Mouse (Mus musculus): ENCODE measurements around the gene Gjc2. TPM values are rescaled to one million over a fixed set of nuclear protein-coding genes. Genes with fewer than 3 reads are reported as not detected.

Gene Gjc2
- polyA plus RNA-seq, 1 experiment = 3.4 TPM

- peak; percentile 85 to 90 for DNase-seq (ENCODE audit: low read depth in 1 of 2, low spot score in 2 of 2)
- no peaks in the 10 kb centered on the region for H3K4me1 ChIP-seq (ENCODE audit: control insufficient read depth, insufficient read depth, insufficient read length)
- under 1% methylated on average over 58 of the region's 59 CpGs for WGBS
Observed at GRCm38 (mm10) chr11:59191231-59192058, 8.4 kb upstream of the Gjc2 start.

GRCm38 (mm10) chr11:59187706-59188105 lies 4.7 kb upstream of the Gjc2 start:
- peaks cover 13% of the 10 kb centered on the region for H3K36me3 ChIP-seq (ENCODE audit: control insufficient read depth, insufficient read depth, low read length)
- no peaks in the 10 kb centered on the region for H3K4me1 ChIP-seq (ENCODE audit: control insufficient read depth, insufficient read depth, insufficient read length)
- 85% methylated on average over 6 of the region's 6 CpGs for WGBS
- TF ChIP-seq CTCF (IDR thresholded peaks at IDR 0.05; ENCODE audit: extremely low read depth, insufficient read depth, insufficient read length, insufficient replicate concordance) (no peak), POLR2A (IDR thresholded peaks at IDR 0.05; ENCODE audit: low read depth, low read length) (no peak)
- no peaks in the 10 kb centered on the region for H3K27me3 ChIP-seq (ENCODE audit: control insufficient read depth, insufficient read depth, low read length)
- no peak for DNase-seq (ENCODE audit: low read depth in 1 of 2, low spot score in 2 of 2)
- H3K4me3 ChIP-seq (ENCODE audit: extremely low read depth, insufficient read depth, insufficient read length) = no peak overlapping the region
- no peak overlapping the region for H3K27ac ChIP-seq (ENCODE audit: insufficient read depth, low read length)

More at GRCm38 (mm10) chr11:59191231-59192058, 8.4 kb upstream of the Gjc2 start:
- Histone ChIP-seq H3K27me3 (ENCODE audit: control insufficient read depth, insufficient read depth, low read length) (no peaks in the 10 kb centered on the region), H3K4me3 (ENCODE audit: extremely low read depth, insufficient read depth, insufficient read length) (peak overlapping the region; percentile 81), H3K27ac (ENCODE audit: insufficient read depth, low read length) (peak overlapping the region; percentile 79), H3K36me3 (ENCODE audit: control insufficient read depth, insufficient read depth, low read length) (peaks cover under 1% of the 10 kb centered on the region; the same call in 1 of the 2 replicates)
- TF ChIP-seq POLR2A (IDR thresholded peaks at IDR 0.05; ENCODE audit: low read depth, low read length) (peak; percentile 83), CTCF (IDR thresholded peaks at IDR 0.05; ENCODE audit: extremely low read depth, insufficient read depth, insufficient read length, insufficient replicate concordance) (no peak)

- no peak for TF ChIP-seq POLR2A (IDR thresholded peaks at IDR 0.05; ENCODE audit: low read depth, low read length)
- no peak for TF ChIP-seq CTCF (IDR thresholded peaks at IDR 0.05; ENCODE audit: extremely low read depth, insufficient read depth, insufficient read length, insufficient replicate concordance)
- H3K27me3 ChIP-seq (ENCODE audit: control insufficient read depth, insufficient read depth, low read length) = no peaks in the 10 kb centered on the region
- 87% methylated on average over 5 of the region's 5 CpGs for WGBS
- no peak overlapping the region for H3K4me3 ChIP-seq (ENCODE audit: extremely low read depth, insufficient read depth, insufficient read length)
- DNase-seq (ENCODE audit: low read depth in 1 of 2, low spot score in 2 of 2) = no peak
- peaks cover 13% of the 10 kb centered on the region for H3K36me3 ChIP-seq (ENCODE audit: control insufficient read depth, insufficient read depth, low read length)
- H3K27ac ChIP-seq (ENCODE audit: insufficient read depth, low read length) = no peak overlapping the region
- H3K4me1 ChIP-seq (ENCODE audit: control insufficient read depth, insufficient read depth, insufficient read length) = no peaks in the 10 kb centered on the region
Observed at GRCm38 (mm10) chr11:59185490-59185889, 2.5 kb upstream of the Gjc2 start.

GRCm38 (mm10) chr11:59183821-59184220 lies 808 bp upstream of the Gjc2 start:
- peak overlapping the region; percentile 16; the same call in 1 of the 2 replicates for H3K27ac ChIP-seq (ENCODE audit: insufficient read depth, low read length)
- H3K4me3 ChIP-seq (ENCODE audit: extremely low read depth, insufficient read depth, insufficient read length) = no peak overlapping the region
- no peak for DNase-seq (ENCODE audit: low read depth in 1 of 2, low spot score in 2 of 2)
- H3K4me1 ChIP-seq (ENCODE audit: control insufficient read depth, insufficient read depth, insufficient read length) = no peaks in the 10 kb centered on the region
- no peaks in the 10 kb centered on the region for H3K27me3 ChIP-seq (ENCODE audit: control insufficient read depth, insufficient read depth, low read length)
- H3K36me3 ChIP-seq (ENCODE audit: control insufficient read depth, insufficient read depth, low read length) = peaks cover 13% of the 10 kb centered on the region
- no peak for TF ChIP-seq CTCF (IDR thresholded peaks at IDR 0.05; ENCODE audit: extremely low read depth, insufficient read depth, insufficient read length, insufficient replicate concordance)
- TF ChIP-seq POLR2A (IDR thresholded peaks at IDR 0.05; ENCODE audit: low read depth, low read length) = no peak
- 46% methylated on average over 3 of the region's 3 CpGs for WGBS

- TF ChIP-seq CTCF (IDR thresholded peaks at IDR 0.05; ENCODE audit: extremely low read depth, insufficient read depth, insufficient read length, insufficient replicate concordance) (no peak), POLR2A (IDR thresholded peaks at IDR 0.05; ENCODE audit: low read depth, low read length) (no peak)
- no peaks in the 10 kb centered on the region for H3K36me3 ChIP-seq (ENCODE audit: control insufficient read depth, insufficient read depth, low read length)
- no peak overlapping the region for H3K4me3 ChIP-seq (ENCODE audit: extremely low read depth, insufficient read depth, insufficient read length)
- DNase-seq (ENCODE audit: low read depth in 1 of 2, low spot score in 2 of 2) = no peak
- WGBS = 16% methylated on average over 34 of the region's 34 CpGs
- no peak overlapping the region for H3K27ac ChIP-seq (ENCODE audit: insufficient read depth, low read length)
- H3K27me3 ChIP-seq (ENCODE audit: control insufficient read depth, insufficient read depth, low read length) = peaks cover 7% of the 10 kb centered on the region
- no peaks in the 10 kb centered on the region for H3K4me1 ChIP-seq (ENCODE audit: control insufficient read depth, insufficient read depth, insufficient read length)
Observed at GRCm38 (mm10) chr11:59176921-59177320, 6.1 kb downstream of the Gjc2 start.

- no peak for DNase-seq (ENCODE audit: low read depth in 1 of 2, low spot score in 2 of 2)
Observed at GRCm38 (mm10) chr11:59176475-59176874, 6.5 kb downstream of the Gjc2 start.

More at GRCm38 (mm10) chr11:59176475-59176874, 6.5 kb downstream of the Gjc2 start:
- no peak for TF ChIP-seq POLR2A (IDR thresholded peaks at IDR 0.05; ENCODE audit: low read depth, low read length)
- TF ChIP-seq CTCF (IDR thresholded peaks at IDR 0.05; ENCODE audit: extremely low read depth, insufficient read depth, insufficient read length, insufficient replicate concordance) = no peak
- Histone ChIP-seq H3K4me3 (ENCODE audit: extremely low read depth, insufficient read depth, insufficient read length) (no peak overlapping the region), H3K27me3 (ENCODE audit: control insufficient read depth, insufficient read depth, low read length) (peaks cover 7% of the 10 kb centered on the region), H3K36me3 (ENCODE audit: control insufficient read depth, insufficient read depth, low read length) (no peaks in the 10 kb centered on the region), H3K27ac (ENCODE audit: insufficient read depth, low read length) (no peak overlapping the region), H3K4me1 (ENCODE audit: control insufficient read depth, insufficient read depth, insufficient read length) (no peaks in the 10 kb centered on the region)
- WGBS = 9% methylated on average over 41 of the region's 48 CpGs
